Mouse (Mus musculus): ENCODE data around the gene Klf15.

- no peak for TF ChIP-seq CTCF (IDR thresholded peaks at IDR 0.05; ENCODE audit: low read depth)
- TF ChIP-seq EP300 (IDR thresholded peaks at IDR 0.05; ENCODE audit: low read depth): no peak
These were observed 39.0 kb downstream of the Klf15 start for GRCm38 (mm10) chr6:90501222-90501940.

All from liver, postnatal 0 days (tissue).